Mouse (Mus musculus): ENCODE results near the gene Pard3b.

DNA sequence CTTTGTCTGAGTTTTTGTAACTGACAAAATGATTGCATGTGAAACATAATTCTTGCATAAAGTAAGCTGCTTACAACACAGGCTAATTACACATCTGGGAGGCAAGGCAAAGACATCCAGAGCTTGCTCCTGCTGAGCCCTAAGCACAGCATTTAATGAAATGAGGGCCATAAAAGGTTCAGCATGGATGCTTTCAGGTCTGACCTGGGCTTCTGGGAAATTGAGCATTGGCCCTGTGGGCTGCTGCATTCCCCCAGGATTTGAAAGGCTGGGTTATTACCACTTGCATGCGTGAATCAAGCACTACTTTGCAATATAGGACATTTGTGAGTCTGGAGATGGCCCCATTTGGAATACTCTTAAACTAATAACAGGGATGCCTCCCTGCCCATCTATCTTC is 552.2 kb downstream of the Pard3b start:
- TF ChIP-seq CTCF (IDR thresholded peaks at IDR 0.05; ENCODE audit: low read depth) (no peak), EP300 (IDR thresholded peaks at IDR 0.05; ENCODE audit: low read depth) (no peak)
